Mouse (Mus musculus) forebrain, embryonic 10.5 days (tissue): ENCODE data around the gene Sobp. TPM values are rescaled to one million over a fixed set of nuclear protein-coding genes. Genes with fewer than 3 reads are reported as not detected.

Experiments
- DNase-seq: peaks from one replicate; pipeline ENCODE4 v3.0.0-alpha.2; 2017; ENCODE audit warnings: low spot score; ENCODE audit errors: extremely low spot score
- H3K27ac ChIP-seq: fragments of 300-500 bp; sonication (generic); 2 replicates; pipeline ENCODE4 v1.5.1; 2016; ENCODE audit warnings: mild to moderate bottlenecking
- H3K27me3 ChIP-seq: fragments of 300-500 bp; sonication (generic); 2 replicates; pipeline ENCODE4 v1.6.1; 2016; ENCODE audit warnings: mild to moderate bottlenecking; ENCODE audit not compliant: poor library complexity, severe bottlenecking
- H3K36me3 ChIP-seq: fragments of 300-500 bp; sonication (generic); replicated peaks from 2 replicates; pipeline ENCODE4 v1.6.1; 2016; ENCODE audit warnings: mild to moderate bottlenecking, moderate library complexity
- H3K4me1 ChIP-seq: fragments of 300-500 bp; sonication (generic); 2 replicates; pipeline ENCODE4 v1.6.1; 2016
- H3K4me3 ChIP-seq: fragments of 300-500 bp; sonication (generic); 2 replicates; pipeline ENCODE4 v1.5.1; 2016; ENCODE audit warnings: mild to moderate bottlenecking, moderate library complexity
- H3K9me3 ChIP-seq: fragments of 300-500 bp; sonication (generic); 2 replicates; pipeline ENCODE4 v1.6.1; 2016; ENCODE audit warnings: mild to moderate bottlenecking, moderate library complexity
- WGBS: fragments of 180-500 bp; shearing (Covaris S2); methylation state at CpG from one replicate; pipeline ENCODE4 v1.1.7; 2016; 5-methylcytosine and 5-hydroxymethylcytosine counted together
- polyA plus RNA-seq: library from polyadenylated mRNA; unstranded; fragments of >200 nt; fragmentation: Nextera tagmentation; extraction: Ambion mirVana; gene quantifications from 2 replicates; pipeline ENCODE4 v1.2.1, GENCODE M21; 2016

Gene Sobp
- polyA plus RNA-seq, 1 experiment from 2014 or later: 1.8 TPM

DNA sequence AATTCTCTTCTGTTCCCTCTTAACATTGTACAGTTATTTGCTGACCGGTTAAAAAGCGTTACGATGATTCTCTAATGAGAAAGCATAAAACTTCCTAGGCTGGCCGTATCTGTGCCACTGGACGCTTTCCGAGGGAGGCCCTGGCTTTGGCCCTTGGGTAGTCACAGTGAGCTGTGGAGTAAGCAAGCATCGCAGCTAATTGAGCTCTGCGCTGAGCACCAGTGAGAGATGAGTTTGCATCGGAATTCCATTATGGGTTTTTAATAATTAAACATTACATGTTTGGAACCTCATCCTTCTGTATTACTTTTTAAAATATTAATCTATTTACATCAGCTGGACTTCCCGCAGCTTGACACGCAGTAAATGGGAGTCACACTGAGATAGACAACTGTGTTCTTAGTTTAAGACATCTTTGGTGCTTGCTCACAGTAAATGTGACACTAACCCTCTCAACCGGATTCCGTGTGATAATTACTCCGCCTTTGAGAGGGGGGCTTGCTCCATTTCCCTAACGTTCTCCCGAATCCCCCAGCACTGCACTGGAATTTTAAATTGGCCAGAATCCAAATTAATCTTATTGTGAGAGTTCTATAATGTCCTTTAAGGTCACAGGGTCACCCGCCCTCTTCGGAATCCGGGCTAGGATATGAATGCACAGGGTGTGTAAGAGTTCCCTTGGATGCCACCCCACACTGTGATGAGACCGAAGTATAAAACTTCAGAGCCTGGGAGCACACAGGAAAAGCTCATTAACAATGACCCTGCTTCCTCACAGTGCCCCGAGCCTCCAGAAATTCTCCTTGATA lies 137.5 kb downstream of the Sobp start:
- Histone ChIP-seq H3K27ac (peak overlapping the region; percentile 72), H3K27me3 (peaks cover 19% of the 10 kb centered on the region), H3K4me3 (no peak overlapping the region), H3K36me3 (peaks cover 14% of the 10 kb centered on the region), H3K4me1 (peaks cover 57% of the 10 kb centered on the region), H3K9me3 (peaks cover 9% of the 10 kb centered on the region; the same call in 1 of the 2 replicates)
- peak; percentile 25 for DNase-seq
- WGBS: 53% methylated on average over 21 of the region's 21 CpGs

DNA sequence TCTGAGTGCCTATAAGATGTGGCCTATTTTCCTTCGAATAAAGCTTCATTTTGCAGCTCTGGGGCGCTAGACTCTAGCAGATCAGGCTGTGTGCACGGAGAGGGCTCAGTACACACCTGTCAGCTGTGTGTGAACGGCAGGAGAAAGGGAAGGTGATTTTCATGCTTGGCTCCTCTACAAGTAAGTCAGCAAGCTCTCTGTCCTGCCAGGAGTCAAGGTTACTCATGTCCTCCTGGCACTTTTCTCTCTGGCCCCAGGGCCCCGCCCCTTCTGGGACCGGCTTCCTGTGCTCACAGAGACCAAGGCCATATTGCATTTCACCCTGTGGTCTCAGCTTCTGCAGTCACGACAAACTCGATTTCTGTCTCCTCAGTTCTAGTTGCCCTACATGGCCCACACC lies 138.8 kb downstream of the Sobp start:
- no peak for DNase-seq
- H3K9me3 ChIP-seq: peaks cover 9% of the 10 kb centered on the region; the same call in 1 of the 2 replicates
- H3K36me3 ChIP-seq: peaks cover 16% of the 10 kb centered on the region
- peaks cover 57% of the 10 kb centered on the region for H3K4me1 ChIP-seq
- H3K27ac ChIP-seq: no peak overlapping the region
- WGBS: 78% methylated on average over 8 of the region's 8 CpGs
- no peak overlapping the region for H3K4me3 ChIP-seq
- peaks cover 13% of the 10 kb centered on the region for H3K27me3 ChIP-seq

DNA sequence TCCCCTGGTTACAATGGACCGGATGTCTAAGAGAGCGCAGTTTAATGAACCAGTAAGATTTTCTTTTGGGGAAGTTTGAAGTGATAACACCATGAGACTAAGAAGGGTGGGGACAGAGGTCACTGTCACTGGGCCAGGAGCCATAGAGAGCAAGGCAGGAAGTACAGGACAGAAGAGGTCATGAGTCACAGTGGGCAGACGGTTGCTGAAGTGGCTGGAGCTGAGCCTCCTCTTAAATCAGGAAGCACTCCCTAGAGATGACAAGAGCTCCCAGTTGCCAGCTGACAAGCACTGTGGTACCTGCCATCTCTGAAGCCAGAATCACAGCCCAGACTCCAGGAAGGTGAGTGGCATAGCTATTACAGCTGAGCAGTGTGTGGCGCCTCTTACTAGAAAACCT lies 139.5 kb downstream of the Sobp start:
- DNase-seq: no peak
- Histone ChIP-seq H3K9me3 (peaks cover 3% of the 10 kb centered on the region; the same call in 1 of the 2 replicates), H3K36me3 (peaks cover 10% of the 10 kb centered on the region), H3K27me3 (peaks cover 13% of the 10 kb centered on the region), H3K4me1 (peaks cover 57% of the 10 kb centered on the region), H3K27ac (no peak overlapping the region), H3K4me3 (no peak overlapping the region)
- WGBS: 78% methylated on average over 4 of the region's 4 CpGs

DNA sequence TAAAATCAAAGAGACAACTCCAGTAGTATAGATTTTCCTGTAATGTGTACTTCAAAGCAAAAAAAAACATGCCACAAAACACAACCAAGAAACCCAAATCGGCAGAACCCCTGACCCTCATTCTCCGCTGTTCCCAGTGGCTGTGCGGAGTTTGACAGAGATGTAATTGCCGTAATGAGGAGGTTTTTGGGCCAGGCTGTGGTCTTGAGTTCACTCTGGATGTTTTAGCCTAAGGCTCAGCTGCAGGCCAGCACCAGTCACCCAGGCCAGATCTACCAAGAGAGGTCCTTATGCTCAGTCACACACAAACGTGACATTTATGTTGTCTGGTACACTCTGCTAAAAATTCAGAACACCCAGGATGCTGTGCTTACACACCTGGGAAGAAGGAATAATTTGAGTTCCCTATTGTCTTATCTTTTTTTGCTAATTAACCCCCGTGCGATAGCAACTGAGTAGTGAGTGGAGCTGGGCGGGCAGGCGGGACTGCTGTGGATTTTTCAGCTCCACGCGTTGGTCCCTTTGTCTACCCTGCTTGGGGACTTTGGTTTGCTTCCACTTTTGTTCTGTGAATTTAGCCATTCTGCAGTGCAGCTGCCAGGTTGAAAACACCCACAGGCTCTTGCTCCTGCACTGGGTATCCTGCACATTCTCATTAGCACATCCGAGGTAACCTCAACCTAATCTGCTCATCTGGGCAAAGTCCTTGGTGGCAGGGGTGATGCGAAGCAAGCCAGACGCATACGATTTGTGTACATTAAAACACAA lies 140.7 kb downstream of the Sobp start:
- peaks cover 51% of the 10 kb centered on the region for H3K4me1 ChIP-seq
- H3K4me3 ChIP-seq: no peak overlapping the region
- 84% methylated on average over 15 of the region's 15 CpGs for WGBS

DNA sequence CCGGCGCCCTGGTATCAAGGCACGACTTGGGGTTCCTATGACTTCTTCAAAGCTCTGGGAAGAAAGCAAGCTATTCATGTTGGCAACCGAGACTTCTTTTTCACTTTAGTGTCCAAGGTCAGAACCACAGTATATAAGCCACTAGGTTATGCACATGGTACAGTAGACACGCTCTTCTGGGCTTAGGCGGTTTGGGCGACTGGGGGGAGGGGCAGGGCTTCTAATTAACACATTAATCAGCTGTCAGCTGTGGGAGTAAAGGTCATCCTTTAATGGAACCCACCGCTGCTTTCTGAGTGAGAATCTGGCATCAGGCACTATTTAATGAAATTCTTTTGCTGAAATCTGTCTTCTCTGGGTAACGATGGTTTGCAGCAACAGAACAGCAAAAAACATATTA lies 147.3 kb downstream of the Sobp start:
- no peak overlapping the region for H3K4me3 ChIP-seq
- peaks cover 27% of the 10 kb centered on the region for H3K4me1 ChIP-seq
- H3K36me3 ChIP-seq: 0 out of 2 replicates have a peak, but pooled peaks cover 6% of the 10 kb centered on the region
- 76% methylated on average over 9 of the region's 9 CpGs for WGBS
- H3K27me3 ChIP-seq: peaks cover 39% of the 10 kb centered on the region
- no peaks in the 10 kb centered on the region; the same call in 1 of the 2 replicates for H3K9me3 ChIP-seq
- no peak for DNase-seq
- 0 out of 2 replicates have a peak overlapping the region, but pooled peaks have one; percentile 8 for H3K27ac ChIP-seq

More for the DNA sequence above, 140.7 kb downstream of the Sobp start:
- DNase-seq: no peak
- peaks cover 13% of the 10 kb centered on the region for H3K27me3 ChIP-seq
- H3K27ac ChIP-seq: peak overlapping the region; percentile 26; the same call in 1 of the 2 replicates
- 0 out of 2 replicates have a peak, but pooled peaks cover 8% of the 10 kb centered on the region for H3K36me3 ChIP-seq
- H3K9me3 ChIP-seq: no peaks in the 10 kb centered on the region; the same call in 1 of the 2 replicates

DNA sequence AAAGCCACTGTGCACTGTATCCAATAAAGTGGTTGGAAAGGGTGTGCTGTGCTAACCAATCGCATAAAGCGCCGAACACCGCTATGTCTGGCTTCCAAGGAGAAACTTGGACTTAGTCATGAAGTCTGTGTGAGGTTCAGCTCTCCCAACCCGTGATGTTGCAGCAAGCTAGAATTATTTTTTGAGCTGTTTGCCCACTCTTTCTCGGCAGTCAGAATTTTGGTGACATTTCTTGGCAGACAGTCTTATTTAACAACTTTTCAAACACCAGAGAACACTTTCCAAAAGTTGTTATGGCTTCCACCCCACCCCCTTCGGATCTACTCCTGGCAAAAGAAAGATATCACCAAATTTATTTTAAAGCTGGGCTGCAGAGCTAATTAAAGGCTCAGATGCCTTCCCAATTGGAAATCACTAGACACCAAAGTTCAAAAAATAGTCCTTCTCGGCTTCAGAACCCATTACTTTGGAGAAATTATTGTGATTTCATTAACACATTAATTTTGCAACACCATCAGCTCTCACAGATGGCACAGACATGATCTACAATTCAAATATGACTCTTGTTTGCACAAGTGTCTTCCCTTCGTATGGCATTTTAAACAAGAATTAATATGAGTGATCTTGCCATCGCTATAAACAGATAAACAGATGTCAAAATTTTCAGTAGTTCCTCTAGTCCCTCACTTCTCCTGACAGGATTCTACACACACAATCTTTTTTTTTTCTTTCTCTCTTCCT lies 150.7 kb downstream of the Sobp start:
- Histone ChIP-seq H3K9me3 (no peaks in the 10 kb centered on the region), H3K27me3 (peaks cover 73% of the 10 kb centered on the region), H3K4me3 (no peak overlapping the region), H3K4me1 (peaks cover 40% of the 10 kb centered on the region), H3K27ac (no peak overlapping the region), H3K36me3 (peaks cover 14% of the 10 kb centered on the region; the same call in 1 of the 2 replicates)
- no peak for DNase-seq
- WGBS: 87% methylated on average over 10 of the region's 10 CpGs

DNA sequence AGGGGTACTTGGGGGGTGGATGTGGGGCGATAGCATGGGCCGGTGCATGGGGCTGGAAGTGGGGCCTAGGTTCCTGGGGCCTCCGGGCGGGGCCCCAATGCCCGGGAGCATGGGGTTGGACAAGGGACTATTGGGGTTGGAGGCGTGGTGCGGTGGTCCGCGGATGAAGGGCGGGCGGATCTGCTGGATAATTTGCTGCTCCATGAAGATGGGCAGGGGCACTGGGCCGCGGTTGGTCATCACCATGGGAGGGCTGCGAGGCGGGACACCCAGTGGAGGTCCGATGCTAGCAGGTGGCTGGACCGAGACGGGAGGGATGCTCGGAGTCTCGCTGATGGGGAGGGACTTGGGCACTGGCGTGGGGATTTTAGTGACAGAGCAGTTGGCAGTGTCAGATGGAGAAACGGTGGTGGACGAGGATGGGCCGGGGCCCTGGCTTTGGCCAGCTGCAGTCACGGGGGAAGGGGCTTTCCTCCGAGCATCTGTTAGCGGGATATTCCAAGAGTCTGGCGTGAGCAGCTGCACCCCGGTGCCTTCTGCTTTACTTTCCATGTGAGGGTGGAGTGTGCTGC lies 152.1 kb downstream of the Sobp start:
- WGBS: 2% methylated on average over 29 of the region's 29 CpGs
- Histone ChIP-seq H3K36me3 (peaks cover 14% of the 10 kb centered on the region; the same call in 1 of the 2 replicates), H3K27me3 (peaks cover 82% of the 10 kb centered on the region), H3K4me1 (peaks cover 29% of the 10 kb centered on the region), H3K9me3 (no peaks in the 10 kb centered on the region), H3K4me3 (peak overlapping the region; percentile 68), H3K27ac (peak overlapping the region; percentile 64)
- peak; percentile 36 for DNase-seq

DNA sequence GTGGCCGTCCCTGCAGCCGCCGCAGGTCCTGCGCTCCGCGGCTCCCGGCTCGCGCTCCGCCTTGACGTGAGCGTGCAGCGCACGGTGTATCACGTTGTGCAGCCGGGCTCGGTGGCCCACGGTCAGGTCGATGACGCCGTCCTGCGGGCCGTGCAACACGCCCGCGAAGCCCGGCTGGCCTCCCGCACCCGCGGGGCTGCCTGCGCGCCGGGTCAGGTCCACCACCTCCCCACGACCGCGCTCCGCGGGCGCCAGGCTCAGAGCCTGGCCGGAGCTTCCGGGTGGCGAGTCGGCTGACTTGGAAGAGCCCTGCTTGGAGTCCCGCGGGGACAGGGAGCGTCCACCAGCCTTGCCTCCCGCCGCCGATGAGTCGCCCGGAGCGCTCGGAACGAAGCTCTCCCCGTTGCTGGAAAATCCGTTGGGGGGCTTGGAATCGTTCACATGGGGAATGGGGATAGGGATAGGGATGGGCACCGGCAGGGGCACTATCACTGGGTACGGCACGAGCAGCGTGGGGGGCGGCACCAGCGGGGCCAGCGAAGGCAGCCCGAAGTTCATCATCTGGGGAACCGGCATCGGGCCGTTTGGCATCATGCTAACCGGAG lies 152.7 kb downstream of the Sobp start:
- peak overlapping the region; percentile 68 for H3K4me3 ChIP-seq
- peaks cover 14% of the 10 kb centered on the region; the same call in 1 of the 2 replicates for H3K36me3 ChIP-seq
- peak overlapping the region; percentile 64 for H3K27ac ChIP-seq
- H3K4me1 ChIP-seq: peaks cover 22% of the 10 kb centered on the region
- H3K9me3 ChIP-seq: no peaks in the 10 kb centered on the region
- under 1% methylated on average over 69 of the region's 69 CpGs for WGBS
- peak; percentile 53 for DNase-seq
- H3K27me3 ChIP-seq: peaks cover 85% of the 10 kb centered on the region

DNA sequence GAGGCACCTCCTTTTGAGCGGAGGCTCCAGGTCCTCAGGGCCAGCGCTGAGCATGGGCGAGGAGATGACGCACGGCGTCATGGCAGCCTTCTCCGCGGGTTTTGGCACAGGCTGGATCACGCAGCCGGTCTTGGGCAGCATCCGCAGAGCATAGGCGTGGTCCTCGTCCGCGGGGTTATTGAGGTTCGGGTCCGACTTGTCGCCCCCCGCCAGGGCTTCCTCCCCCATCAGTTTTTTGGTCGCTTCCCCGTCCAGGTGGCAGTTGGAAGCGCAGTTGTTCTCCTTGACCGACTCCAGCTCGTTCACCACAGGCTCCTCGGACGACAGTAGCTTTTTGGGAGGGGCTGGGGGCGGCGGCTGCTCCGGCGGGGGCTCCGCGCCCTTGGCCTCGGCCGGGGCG lies 153.3 kb downstream of the Sobp start:
- H3K36me3 ChIP-seq: peaks cover 14% of the 10 kb centered on the region; the same call in 1 of the 2 replicates
- H3K9me3 ChIP-seq: no peaks in the 10 kb centered on the region
- whole genome bisulfite sequencing: 2% methylated on average over 35 of the region's 35 CpGs
- H3K27ac ChIP-seq: peak overlapping the region; percentile 64
- peaks cover 20% of the 10 kb centered on the region for H3K4me1 ChIP-seq
- peaks cover 88% of the 10 kb centered on the region for H3K27me3 ChIP-seq
- no peak for DNase-seq
- H3K4me3 ChIP-seq: peak overlapping the region; percentile 68

DNA sequence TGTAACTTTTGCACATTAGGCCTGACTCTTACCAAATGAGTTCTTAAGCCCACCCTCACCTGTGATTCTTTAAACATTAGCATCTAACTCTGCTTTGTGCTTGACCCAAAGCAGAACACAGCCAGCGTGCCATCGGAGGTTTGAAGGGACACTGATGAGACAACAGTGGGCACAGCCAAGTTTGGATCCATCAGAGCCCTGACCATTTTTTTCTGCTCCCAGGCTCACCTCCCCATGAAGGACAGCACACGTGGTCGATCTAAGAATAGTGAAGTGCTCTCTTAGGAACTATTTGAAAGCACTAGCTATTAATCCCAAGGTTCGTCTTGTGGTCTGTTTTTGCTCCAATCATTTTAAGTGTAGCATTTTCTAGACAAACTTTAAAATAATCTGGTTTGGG lies 159.5 kb downstream of the Sobp start:
- Histone ChIP-seq H3K9me3 (no peaks in the 10 kb centered on the region), H3K27me3 (peaks cover 46% of the 10 kb centered on the region), H3K4me1 (peaks cover 16% of the 10 kb centered on the region), H3K27ac (no peak overlapping the region), H3K36me3 (0 out of 2 replicates have a peak, but pooled peaks cover 1% of the 10 kb centered on the region), H3K4me3 (no peak overlapping the region)
- no peak for DNase-seq
- WGBS: 90% methylated on average over 5 of the region's 5 CpGs

DNA sequence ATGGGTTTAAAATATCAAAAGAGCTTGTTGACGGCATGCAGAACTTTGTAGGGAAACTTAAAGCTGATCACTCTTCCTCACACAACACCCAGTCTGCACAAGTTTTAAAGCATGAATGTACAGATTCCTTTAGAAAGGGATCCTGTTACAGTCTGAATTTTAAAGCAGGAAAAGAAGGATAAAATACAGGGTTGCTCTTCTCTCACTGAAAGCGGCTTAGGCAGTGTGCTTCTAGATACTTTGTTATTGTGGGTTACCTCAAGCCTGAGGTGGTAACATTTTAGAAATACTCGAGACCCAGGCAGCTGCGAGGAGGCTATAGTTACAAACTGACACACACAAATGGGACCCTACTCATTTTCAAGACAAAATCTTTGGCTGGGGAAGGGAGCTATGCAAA lies 160.0 kb downstream of the Sobp start:
- Histone ChIP-seq H3K9me3 (no peaks in the 10 kb centered on the region), H3K4me3 (no peak overlapping the region), H3K27ac (no peak overlapping the region), H3K4me1 (peaks cover 16% of the 10 kb centered on the region), H3K36me3 (no peaks in the 10 kb centered on the region), H3K27me3 (peaks cover 42% of the 10 kb centered on the region)
- WGBS: 83% methylated on average over 4 of the region's 4 CpGs
- no peak for DNase-seq
